Mouse (Mus musculus): ENCODE data around the gene Gm10447. TPM values are rescaled to one million over a fixed set of nuclear protein-coding genes. Genes with fewer than 3 reads are reported as not detected.

The Gm10447 gene
- polyA plus RNA-seq, 1 experiment from 2014 or later = not detected

DNA sequence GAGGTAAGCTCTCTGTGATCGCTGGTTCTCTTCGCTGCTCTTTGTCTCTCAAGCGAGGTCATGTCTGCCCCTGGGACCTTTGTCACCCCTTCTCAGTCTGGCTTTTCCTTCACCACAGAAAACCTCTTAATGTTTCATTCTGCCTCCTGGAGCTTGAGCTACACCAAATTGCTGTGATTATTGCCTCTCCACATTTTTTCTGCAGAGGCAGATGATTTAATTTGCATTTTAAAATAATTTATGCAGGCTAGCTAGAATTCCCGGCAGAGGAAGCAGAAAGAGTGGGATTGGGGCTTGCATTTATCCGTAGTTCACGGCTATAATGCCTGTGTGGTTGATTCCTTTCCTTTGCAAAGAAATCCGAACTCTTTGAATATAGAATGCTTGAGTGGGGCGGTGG, 18.7 kb upstream of the Gm10447 start:
- H3K4me1 ChIP-seq (replicated peaks) = peaks cover 31% of the 10 kb centered on the region
- peaks cover 64% of the 10 kb centered on the region for H3K27me3 ChIP-seq
- H3K27ac ChIP-seq (replicated peaks) = 0 out of 2 replicates have a peak overlapping the region, but pooled peaks have one; percentile 4
- no peak overlapping the region for H3K9ac ChIP-seq
- no peak overlapping the region for H3K4me3 ChIP-seq
- H3K4me2 ChIP-seq = peak overlapping the region; percentile 42
- 13% methylated on average over 8 of the region's 8 CpGs for WGBS
- H3K36me3 ChIP-seq = no peaks in the 10 kb centered on the region
- ATAC-seq (ENCODE audit: low FRiP score, low read depth) = no peak
- H3K9me3 ChIP-seq = no peaks in the 10 kb centered on the region

DNA sequence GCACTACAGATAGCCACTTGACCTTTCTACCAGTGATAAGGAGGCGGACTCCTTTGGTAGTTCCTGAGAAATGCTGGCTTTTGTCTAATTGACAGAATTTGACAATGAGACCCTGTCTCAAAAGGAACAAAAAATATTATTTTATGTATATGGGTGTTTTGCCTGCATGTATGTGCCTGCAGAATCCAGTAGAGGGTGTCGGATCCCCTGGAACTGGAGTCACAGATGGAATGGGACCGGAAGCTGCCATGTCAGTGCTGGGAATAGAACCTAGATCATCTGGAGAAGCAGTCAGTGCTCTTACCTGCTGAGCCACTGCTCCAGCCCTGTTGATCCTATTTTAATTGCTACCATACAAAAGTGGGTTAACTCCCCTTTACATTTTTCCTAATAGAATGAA, 15.8 kb upstream of the Gm10447 start:
- peaks cover 21% of the 10 kb centered on the region for H3K4me1 ChIP-seq (replicated peaks)
- H3K27me3 ChIP-seq = peaks cover 36% of the 10 kb centered on the region
- ATAC-seq (ENCODE audit: low FRiP score, low read depth) = no peak
- WGBS = 83% methylated on average over 3 of the region's 3 CpGs
- no peak overlapping the region for H3K4me3 ChIP-seq
- H3K9me3 ChIP-seq = no peaks in the 10 kb centered on the region
- H3K27ac ChIP-seq (replicated peaks) = no peak overlapping the region
- H3K4me2 ChIP-seq = no peak overlapping the region
- H3K36me3 ChIP-seq = no peaks in the 10 kb centered on the region
- H3K9ac ChIP-seq = no peak overlapping the region

DNA sequence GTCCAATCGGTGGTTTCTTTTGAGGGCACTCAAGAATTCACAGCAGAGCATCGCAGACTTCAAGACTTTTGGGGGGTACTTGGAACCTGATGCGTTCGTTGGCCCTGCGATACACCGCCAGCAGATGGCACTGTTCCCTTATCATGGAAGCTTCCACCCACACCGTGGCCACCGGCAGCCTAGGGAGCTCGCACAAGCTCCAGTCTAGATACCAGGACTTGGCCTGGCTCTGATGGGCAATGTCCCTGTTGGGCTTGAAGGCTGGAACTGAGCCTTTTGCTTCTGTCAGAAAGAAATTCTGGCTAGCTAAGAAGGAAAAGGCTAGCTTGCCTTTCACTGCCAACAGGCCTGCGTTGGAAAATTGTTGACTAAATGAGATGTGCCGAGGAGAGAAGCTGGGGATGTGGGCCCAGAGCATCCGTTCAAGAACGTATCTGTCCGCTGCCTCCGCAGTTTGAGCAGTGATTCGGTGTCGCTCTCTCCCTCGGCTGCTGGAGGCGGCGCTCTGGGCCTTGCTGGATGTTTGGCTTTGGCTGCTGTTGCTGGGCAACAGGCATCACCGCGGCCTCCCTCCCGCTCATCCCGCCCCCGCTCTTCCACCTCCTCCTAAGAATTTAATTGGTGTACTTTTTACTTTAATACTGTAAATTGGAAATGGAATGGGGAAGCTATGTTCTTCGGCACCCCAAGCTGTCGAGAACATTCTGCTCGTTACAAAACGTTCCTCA, 13.2 kb upstream of the Gm10447 start, which contains the start of gene Gm9837:
Gm9837 (minus strand) TSS at position 512 of the 728 bp plus-strand sequence.
- 2% methylated on average over 29 of the region's 29 CpGs for whole genome bisulfite sequencing
- peak within 1 kb of the TSS; percentile 21 for H3K4me3 ChIP-seq
- H3K36me3 ChIP-seq = no peaks in the 10 kb centered on the region
- H3K4me2 ChIP-seq = peak within 1 kb of the TSS; percentile 55
- H3K9ac ChIP-seq = 0 out of 2 replicates have a peak within 1 kb of the TSS, but pooled peaks have one; percentile 29
- H3K4me1 ChIP-seq (replicated peaks) = peaks cover 18% of the 10 kb centered on the region
- H3K9me3 ChIP-seq = no peaks in the 10 kb centered on the region
- H3K27me3 ChIP-seq = peaks cover 35% of the 10 kb centered on the region
- peak within 1 kb of the TSS; percentile 55 for H3K27ac ChIP-seq (replicated peaks)
- peak; percentile 81 for ATAC-seq (ENCODE audit: low FRiP score, low read depth)

DNA sequence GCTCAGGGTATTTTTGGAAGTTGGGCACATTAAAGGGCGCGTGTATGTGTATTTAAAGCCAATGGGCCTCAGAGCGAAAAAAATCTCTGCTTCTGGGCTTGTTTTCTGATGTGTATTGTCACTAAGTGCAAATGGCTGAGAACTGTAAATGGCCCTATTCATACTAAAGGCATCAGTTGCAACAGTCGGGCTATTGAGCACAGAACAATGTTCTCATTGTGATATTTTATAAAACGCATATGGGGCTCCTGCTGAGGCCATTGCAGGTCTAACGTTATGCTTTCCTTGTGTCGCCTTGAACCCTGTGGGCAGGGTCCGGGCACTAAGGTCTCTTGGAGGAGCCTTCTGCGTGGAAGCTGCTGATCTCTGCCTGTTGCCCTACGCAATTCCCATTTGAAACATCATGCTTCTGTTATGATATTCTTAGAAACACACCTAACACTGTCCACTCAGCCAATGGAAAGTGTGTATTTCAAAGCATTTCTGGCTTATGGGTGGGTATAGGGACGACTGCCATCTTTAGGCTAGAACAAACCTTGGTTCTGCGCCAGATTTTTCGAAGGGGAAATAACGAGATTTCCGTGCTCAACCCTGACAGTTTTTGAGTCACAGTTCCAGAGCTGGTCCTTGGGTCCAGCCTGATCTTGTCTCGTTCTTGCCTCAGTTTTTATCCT, 12.5 kb upstream of the Gm10447 start:
- Histone ChIP-seq H3K36me3 (no peaks in the 10 kb centered on the region), H3K4me2 (peak overlapping the region; percentile 55), H3K27me3 (peaks cover 37% of the 10 kb centered on the region), H3K27ac (replicated peaks) (no peak overlapping the region), H3K4me1 (replicated peaks) (peaks cover 18% of the 10 kb centered on the region), H3K9ac (no peak overlapping the region), H3K9me3 (no peaks in the 10 kb centered on the region), H3K4me3 (no peak overlapping the region)
- whole genome bisulfite sequencing = 31% methylated on average over 16 of the region's 16 CpGs
- ATAC-seq (ENCODE audit: low FRiP score, low read depth) = no peak

DNA sequence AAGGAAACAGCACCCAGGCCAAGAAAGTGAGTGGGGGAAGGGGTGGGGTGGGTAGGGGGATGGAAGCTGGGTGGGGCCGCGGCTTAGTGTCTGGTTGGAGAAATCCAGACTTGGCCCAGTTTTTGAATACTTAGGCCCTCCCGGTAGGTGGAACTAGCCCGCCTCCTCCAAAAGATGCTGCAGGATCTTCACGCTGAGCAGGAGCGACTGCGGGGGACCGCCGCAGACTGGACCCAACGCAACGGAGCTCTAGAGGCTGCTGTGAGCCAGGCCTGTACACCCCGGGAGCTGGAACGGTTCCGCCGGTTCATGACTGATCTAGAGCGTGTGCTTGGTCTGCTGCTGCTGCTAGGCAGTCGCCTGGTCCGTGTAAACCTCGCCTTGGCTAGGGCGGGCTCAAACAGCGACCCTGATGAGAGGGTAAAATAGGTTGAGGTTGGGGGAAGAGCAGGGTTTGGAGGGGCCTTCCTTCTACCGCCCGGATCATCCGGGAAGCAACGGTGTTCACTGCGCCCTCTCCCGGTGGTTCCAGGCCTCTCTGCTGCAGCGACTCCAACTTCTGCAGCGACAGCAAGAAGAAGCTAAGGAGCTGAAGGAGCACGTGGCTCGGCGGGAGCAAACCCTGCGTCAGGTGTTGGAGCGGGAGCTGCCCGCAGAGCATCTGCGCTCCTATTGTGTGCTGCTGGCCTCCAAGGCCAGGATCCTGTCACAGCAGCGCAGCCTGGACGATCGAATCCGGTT, 9.5 kb upstream of the Gm10447 start:
- ATAC-seq (ENCODE audit: low FRiP score, low read depth) = peak; percentile 53
- Histone ChIP-seq H3K4me1 (replicated peaks) (peaks cover 30% of the 10 kb centered on the region), H3K9ac (peak overlapping the region; percentile 31; the same call in 1 of the 2 replicates), H3K4me3 (peak overlapping the region; percentile 33), H3K4me2 (peak overlapping the region; percentile 59), H3K27me3 (peaks cover 55% of the 10 kb centered on the region), H3K9me3 (no peaks in the 10 kb centered on the region), H3K27ac (replicated peaks) (no peak overlapping the region), H3K36me3 (no peaks in the 10 kb centered on the region)
- 6% methylated on average over 39 of the region's 40 CpGs for WGBS

DNA sequence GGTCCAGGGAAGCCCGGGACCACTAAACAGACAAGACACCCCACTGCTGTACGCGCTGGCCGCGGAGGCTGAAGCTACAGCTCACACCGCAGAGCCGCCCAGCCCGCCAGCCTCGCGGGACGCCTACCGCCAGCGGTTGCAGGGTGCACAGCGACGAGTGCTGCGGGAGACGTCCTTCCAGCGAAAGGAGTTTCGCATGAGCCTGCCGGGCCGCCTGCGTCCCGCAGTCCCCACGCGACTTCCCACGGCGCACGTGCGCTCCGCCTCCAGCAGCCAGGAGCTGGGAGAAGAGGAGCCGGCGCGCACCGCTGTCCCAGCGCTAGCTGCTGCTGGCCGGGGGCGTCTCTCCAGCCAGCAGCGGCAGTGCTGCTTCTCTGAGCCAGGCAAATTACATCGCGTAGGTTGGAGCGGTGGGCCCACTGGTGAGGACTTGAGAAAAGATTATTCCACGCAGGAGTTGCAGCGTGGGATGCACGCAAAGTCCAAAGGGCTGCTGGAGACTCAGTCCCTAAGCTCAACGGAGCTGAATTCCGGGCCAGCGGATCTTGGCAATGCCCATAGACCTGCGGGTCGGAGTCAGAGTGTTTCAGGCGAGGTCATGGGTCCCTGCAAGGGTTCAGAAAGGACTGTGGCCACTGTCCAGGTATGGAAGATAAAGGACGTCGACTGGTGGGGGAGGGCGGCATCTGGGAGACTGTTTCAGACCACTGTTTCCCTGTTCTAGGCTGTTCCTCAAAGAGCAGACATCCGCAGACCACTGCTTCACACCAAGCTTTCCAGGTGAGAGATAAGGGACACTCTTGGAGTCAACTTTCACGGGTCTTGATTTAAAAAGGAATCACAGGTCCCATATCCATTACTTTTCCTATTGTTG, 6.9 kb upstream of the Gm10447 start:
- Histone ChIP-seq H3K27me3 (peaks cover 68% of the 10 kb centered on the region), H3K9ac (0 out of 2 replicates have a peak overlapping the region, but pooled peaks have one; percentile 4)
- 7% methylated on average over 55 of the region's 55 CpGs for WGBS

DNA sequence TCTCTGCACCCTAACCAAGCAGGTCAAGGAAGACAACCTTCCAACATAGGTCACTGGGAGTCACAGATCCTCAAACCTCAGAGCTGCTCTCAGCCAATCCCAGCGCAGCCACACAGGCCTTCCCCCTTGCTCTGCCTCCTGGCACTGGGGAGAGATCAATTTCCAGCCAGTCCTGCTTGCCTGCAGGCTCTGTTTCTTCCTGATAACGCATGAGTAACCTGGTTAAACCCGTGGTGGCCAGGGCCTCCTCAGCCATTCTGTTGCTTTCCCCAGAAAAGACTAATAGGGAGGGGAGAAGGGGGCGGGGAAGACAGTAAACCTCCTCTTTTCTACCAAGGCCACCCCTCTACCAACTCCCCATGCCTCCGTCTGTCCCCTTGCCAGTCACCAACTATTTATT, 4.8 kb upstream of the Gm10447 start:
- WGBS = 23% methylated on average over 5 of the region's 5 CpGs
- H3K4me3 ChIP-seq = no peak overlapping the region
- no peaks in the 10 kb centered on the region for H3K36me3 ChIP-seq
- H3K27ac ChIP-seq (replicated peaks) = no peak overlapping the region
- H3K27me3 ChIP-seq = peaks cover 80% of the 10 kb centered on the region
- ATAC-seq (ENCODE audit: low FRiP score, low read depth) = no peak
- H3K4me1 ChIP-seq (replicated peaks) = peaks cover 25% of the 10 kb centered on the region
- H3K9ac ChIP-seq = no peak overlapping the region
- H3K4me2 ChIP-seq = no peak overlapping the region
- H3K9me3 ChIP-seq = no peaks in the 10 kb centered on the region

More for the DNA sequence above, 6.9 kb upstream of the Gm10447 start:
- Histone ChIP-seq H3K4me2 (peak overlapping the region; percentile 84), H3K4me3 (peak overlapping the region; percentile 42), H3K9me3 (no peaks in the 10 kb centered on the region), H3K4me1 (replicated peaks) (peaks cover 20% of the 10 kb centered on the region), H3K27ac (replicated peaks) (no peak overlapping the region), H3K36me3 (no peaks in the 10 kb centered on the region)
- ATAC-seq (ENCODE audit: low FRiP score, low read depth) = no peak

DNA sequence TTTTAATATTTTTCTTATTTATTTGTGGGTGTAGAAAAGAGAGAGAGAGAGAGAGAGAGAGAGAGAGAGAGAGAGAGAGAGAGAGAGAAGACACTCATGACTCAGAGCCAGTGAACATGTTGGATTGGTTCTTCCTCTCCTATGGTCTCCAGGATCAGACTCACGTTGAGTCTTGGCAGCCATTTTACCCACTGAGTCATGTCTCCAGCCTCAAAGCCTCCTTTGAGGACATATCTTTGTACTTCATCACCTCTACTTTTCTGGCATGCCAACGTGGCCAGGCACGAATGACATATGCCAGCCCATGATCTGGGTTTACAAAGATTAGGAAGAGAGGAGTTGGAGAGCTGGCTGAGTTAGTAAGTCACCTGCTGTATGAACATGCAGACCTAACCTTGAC, 3.3 kb upstream of the Gm10447 start:
- no peak overlapping the region for H3K4me2 ChIP-seq
- peaks cover 19% of the 10 kb centered on the region for H3K4me1 ChIP-seq (replicated peaks)
- H3K27ac ChIP-seq (replicated peaks) = no peak overlapping the region
- H3K27me3 ChIP-seq = peaks cover 86% of the 10 kb centered on the region
- H3K4me3 ChIP-seq = no peak overlapping the region
- H3K9ac ChIP-seq = no peak overlapping the region
- H3K9me3 ChIP-seq = no peaks in the 10 kb centered on the region
- ATAC-seq (ENCODE audit: low FRiP score, low read depth) = no peak
- H3K36me3 ChIP-seq = no peaks in the 10 kb centered on the region
- 88% methylated on average over 3 of the region's 3 CpGs for WGBS

DNA sequence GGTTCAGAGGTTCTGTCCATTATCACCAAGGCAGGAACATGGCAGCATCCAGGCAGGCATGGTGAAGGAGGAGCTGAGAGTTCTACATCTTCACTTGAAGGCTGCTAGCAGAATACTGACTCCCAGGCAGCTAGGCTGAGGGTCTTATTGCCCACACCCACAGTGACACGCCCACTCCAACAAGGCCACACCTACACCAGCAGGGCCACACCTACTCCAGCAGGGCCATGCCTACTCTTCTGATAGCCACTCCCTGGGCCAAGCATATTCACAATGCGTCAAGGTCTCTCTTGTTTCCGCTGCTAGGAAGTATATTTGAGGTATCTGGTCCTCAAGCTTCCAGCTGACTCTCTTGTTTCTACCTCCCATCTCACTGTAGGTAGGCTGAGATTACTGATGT, 2.1 kb upstream of the Gm10447 start:
- Histone ChIP-seq H3K4me1 (replicated peaks) (peaks cover 18% of the 10 kb centered on the region), H3K4me2 (no peak overlapping the region), H3K27me3 (peaks cover 76% of the 10 kb centered on the region), H3K27ac (replicated peaks) (no peak overlapping the region), H3K4me3 (no peak overlapping the region), H3K9me3 (no peaks in the 10 kb centered on the region), H3K36me3 (no peaks in the 10 kb centered on the region), H3K9ac (no peak overlapping the region)
- WGBS = 54% methylated on average over 3 of the region's 3 CpGs
- no peak for ATAC-seq (ENCODE audit: low FRiP score, low read depth)

DNA sequence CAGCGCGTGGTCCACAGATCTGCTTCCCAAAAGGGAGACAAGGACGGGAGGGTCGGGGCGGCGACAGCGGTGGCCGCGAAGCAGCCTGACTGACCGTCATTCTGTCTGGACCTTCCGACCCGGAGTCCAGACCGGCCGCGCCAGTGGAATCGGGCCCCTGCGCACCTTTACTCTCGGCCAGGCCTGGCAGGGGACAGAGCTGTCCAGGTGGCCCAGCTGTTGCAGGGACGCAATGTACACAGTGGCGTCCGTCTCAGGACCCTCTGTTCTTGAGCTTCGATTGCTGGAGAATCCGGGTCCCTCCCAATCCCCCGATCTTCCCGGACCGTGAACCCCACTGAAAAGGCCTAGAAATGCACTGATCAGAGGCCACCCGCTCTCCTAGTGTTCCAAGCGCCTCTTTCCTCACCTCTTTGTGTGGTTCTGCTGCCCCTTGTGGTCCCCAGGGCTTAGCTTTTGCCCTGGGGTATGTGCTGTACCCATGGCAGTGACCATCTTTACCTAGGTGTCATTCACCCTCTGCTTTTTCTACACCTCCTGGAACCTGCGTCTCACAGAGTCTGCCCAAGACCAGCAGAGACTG, 553 bp upstream of the Gm10447 start:
- 0 out of 2 replicates have a peak, but pooled peaks have one; percentile 19 for ATAC-seq (ENCODE audit: low FRiP score, low read depth)
- Histone ChIP-seq H3K9ac (peak overlapping the region; percentile 32), H3K9me3 (no peaks in the 10 kb centered on the region), H3K4me2 (peak overlapping the region; percentile 67), H3K4me3 (peak overlapping the region; percentile 36), H3K27me3 (peaks cover 60% of the 10 kb centered on the region), H3K4me1 (replicated peaks) (peaks cover 8% of the 10 kb centered on the region), H3K27ac (replicated peaks) (no peak overlapping the region), H3K36me3 (no peaks in the 10 kb centered on the region)
- 8% methylated on average over 29 of the region's 29 CpGs for WGBS

DNA sequence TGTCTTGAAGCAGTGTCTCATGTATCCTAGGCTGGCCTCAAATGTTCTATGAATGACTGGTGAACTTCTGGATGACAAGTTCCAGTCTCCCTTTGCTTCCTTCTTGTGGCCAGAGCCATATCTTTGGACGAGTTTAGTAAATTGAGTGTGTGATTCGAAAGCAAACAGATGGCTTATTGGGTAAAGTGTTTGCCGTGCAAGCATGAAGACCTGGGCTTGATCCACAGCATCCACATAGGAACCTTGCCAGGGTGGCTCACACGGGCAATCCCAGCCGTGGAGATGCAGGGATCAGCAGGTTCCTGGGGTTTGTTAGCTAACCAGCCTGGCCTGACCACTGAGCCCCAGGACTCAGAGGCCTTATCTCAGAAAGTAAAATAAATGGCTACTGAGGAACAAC, 3.9 kb downstream of the Gm10447 start:
- no peak overlapping the region for H3K9ac ChIP-seq
- H3K9me3 ChIP-seq = no peaks in the 10 kb centered on the region
- H3K4me3 ChIP-seq = no peak overlapping the region
- H3K27me3 ChIP-seq = peaks cover 27% of the 10 kb centered on the region
- WGBS = 89% methylated on average over 5 of the region's 5 CpGs
- H3K4me1 ChIP-seq (replicated peaks) = peaks cover 8% of the 10 kb centered on the region
- no peak overlapping the region for H3K27ac ChIP-seq (replicated peaks)
- ATAC-seq (ENCODE audit: low FRiP score, low read depth) = no peak
- no peak overlapping the region for H3K4me2 ChIP-seq
- no peaks in the 10 kb centered on the region for H3K36me3 ChIP-seq

Measured in hindbrain, embryonic 15.5 days (tissue).